Mouse (Mus musculus) C2C12 (cell line): ENCODE measurements around the gene Sdk2. TPM values are rescaled to one million over a fixed set of nuclear protein-coding genes. Genes with fewer than 3 reads are reported as not detected.

Experiments
- H3K27me3 ChIP-seq: one replicate; pipeline ENCODE4 v1.6.1; 2011; ENCODE audit not compliant: control insufficient read depth, insufficient read depth, insufficient read length
- H3K36me3 ChIP-seq: one replicate; pipeline ENCODE4 v1.6.1; 2011; ENCODE audit not compliant: control insufficient read depth, insufficient read depth
- H3K4me3 ChIP-seq: one replicate; pipeline ENCODE4 v1.5.1; 2011; ENCODE audit warnings: mild to moderate bottlenecking, control low read depth; ENCODE audit not compliant: poor library complexity, insufficient read depth, severe bottlenecking
- H3K79me2 ChIP-seq: one replicate; pipeline ENCODE4 v1.6.1; 2011; ENCODE audit not compliant: control insufficient read depth, insufficient read depth
- H3K79me3 ChIP-seq: one replicate; pipeline ENCODE4 v1.6.1; 2011; ENCODE audit warnings: low read depth, control low read depth
- H3ac ChIP-seq: one replicate; pipeline ENCODE3; 2011; ENCODE audit warnings: low read depth; ENCODE audit not compliant: control insufficient read depth, insufficient read length
- CEBPB ChIP-seq: IDR thresholded peaks from one replicate; pipeline ENCODE4 v1.6.1; 2011; ENCODE audit warnings: low read depth, mild to moderate bottlenecking, control low read depth, moderate library complexity
- CTCF ChIP-seq: IDR thresholded peaks from one replicate; pipeline ENCODE4 v1.5.1; 2011; ENCODE audit not compliant: control insufficient read depth, insufficient read depth, insufficient read length
- FOSL1 ChIP-seq: IDR thresholded peaks from one replicate; pipeline ENCODE4 v1.8.0; 2011; ENCODE audit warnings: mild to moderate bottlenecking, low read length; ENCODE audit not compliant: poor library complexity, insufficient read depth, severe bottlenecking
- MAX ChIP-seq: IDR thresholded peaks from one replicate; pipeline ENCODE4 v1.6.1; 2011; ENCODE audit warnings: mild to moderate bottlenecking, control low read depth
- MYOD1 ChIP-seq: IDR thresholded peaks from one replicate; pipeline ENCODE4 v1.6.1; 2011; ENCODE audit warnings: low read depth; ENCODE audit not compliant: control insufficient read depth, insufficient read length
- MYOG ChIP-seq: IDR thresholded peaks from one replicate; pipeline ENCODE4 v1.6.1; 2011; ENCODE audit not compliant: control insufficient read depth, insufficient read length; ENCODE audit errors: extremely low read depth
- USF1 ChIP-seq: IDR thresholded peaks from one replicate; pipeline ENCODE4 v1.6.1; 2011; ENCODE audit warnings: low read depth, mild to moderate bottlenecking, control low read depth, moderate library complexity
- polyA plus RNA-seq: library from polyadenylated mRNA; unstranded; fragments of >200 nt; fragmentation: generic; extraction: Trizol; gene quantifications from one replicate; pipeline ENCODE4 v1.2.1, GENCODE M21; 2012; ENCODE audit warnings: missing spikeins

Sdk2 gene
- polyA plus RNA-seq, 1 experiment, result 0.05 TPM

GRCm38 (mm10) chr11:113806382-113807077 lies 260.3 kb downstream of the Sdk2 start:
- H3K27me3 ChIP-seq, result no peaks in the 10 kb centered on the region
- no peaks in the 10 kb centered on the region for H3K36me3 ChIP-seq
- TF ChIP-seq CEBPB, result no peak
- TF ChIP-seq MYOD1, result no peak
- TF ChIP-seq MYOG, result no peak
- TF ChIP-seq USF1, result no peak
- TF ChIP-seq CTCF, result no peak
- TF ChIP-seq MAX, result no peak
- TF ChIP-seq FOSL1, result no peak
- no peak overlapping the region for H3ac ChIP-seq
- H3K4me3 ChIP-seq, result no peak overlapping the region
- H3K79me3 ChIP-seq, result no peaks in the 10 kb centered on the region
- H3K79me2 ChIP-seq, result no peaks in the 10 kb centered on the region

- no peaks in the 10 kb centered on the region for H3K27me3 ChIP-seq
- H3ac ChIP-seq, result no peak overlapping the region
- no peaks in the 10 kb centered on the region for H3K79me3 ChIP-seq
- no peaks in the 10 kb centered on the region for H3K36me3 ChIP-seq
- no peak for TF ChIP-seq MYOD1
- TF ChIP-seq MAX, result no peak
- no peak for TF ChIP-seq CTCF
- no peak for TF ChIP-seq FOSL1
- TF ChIP-seq CEBPB, result no peak
- no peak for TF ChIP-seq MYOG
- TF ChIP-seq USF1, result no peak
- no peaks in the 10 kb centered on the region for H3K79me2 ChIP-seq
- H3K4me3 ChIP-seq, result no peak overlapping the region
Measured at GRCm38 (mm10) chr11:113805974-113806373, 260.9 kb downstream of the Sdk2 start.

GRCm38 (mm10) chr11:113803321-113803941 lies 263.4 kb downstream of the Sdk2 start:
- Histone ChIP-seq H3K4me3 (no peak overlapping the region), H3ac (no peak overlapping the region), H3K79me3 (no peaks in the 10 kb centered on the region), H3K79me2 (no peaks in the 10 kb centered on the region), H3K36me3 (no peaks in the 10 kb centered on the region), H3K27me3 (no peaks in the 10 kb centered on the region)
- TF ChIP-seq CEBPB (no peak), MYOG (no peak), FOSL1 (no peak), USF1 (no peak), CTCF (no peak), MYOD1 (no peak), MAX (no peak)

GRCm38 (mm10) chr11:113802456-113802855 lies 264.4 kb downstream of the Sdk2 start:
- no peak for TF ChIP-seq MYOD1
- no peak for TF ChIP-seq USF1
- TF ChIP-seq CEBPB, result no peak
- TF ChIP-seq FOSL1, result no peak
- no peak for TF ChIP-seq CTCF
- TF ChIP-seq MYOG, result no peak
- TF ChIP-seq MAX, result no peak
- H3K27me3 ChIP-seq, result no peaks in the 10 kb centered on the region
- H3ac ChIP-seq, result no peak overlapping the region
- no peaks in the 10 kb centered on the region for H3K79me3 ChIP-seq
- H3K36me3 ChIP-seq, result no peaks in the 10 kb centered on the region
- no peaks in the 10 kb centered on the region for H3K79me2 ChIP-seq
- H3K4me3 ChIP-seq, result no peak overlapping the region

- Histone ChIP-seq H3K36me3 (no peaks in the 10 kb centered on the region), H3K79me3 (no peaks in the 10 kb centered on the region), H3K4me3 (no peak overlapping the region), H3ac (no peak overlapping the region), H3K27me3 (no peaks in the 10 kb centered on the region), H3K79me2 (no peaks in the 10 kb centered on the region)
- TF ChIP-seq USF1, result no peak
- TF ChIP-seq MAX, result no peak
- TF ChIP-seq CEBPB, result no peak
- no peak for TF ChIP-seq FOSL1
- TF ChIP-seq MYOD1, result no peak
- no peak for TF ChIP-seq MYOG
- no peak for TF ChIP-seq CTCF
Measured at GRCm38 (mm10) chr11:113800026-113800425, 266.8 kb downstream of the Sdk2 start.
